Mouse (Mus musculus) forebrain, embryonic 14.5 days (tissue): ENCODE measurements at regions not wholly inside any gene's neighbourhood (a gene's known extent, or its start where the extent isn't known, plus 50 kb on each side); places are given as distances from the start of the nearest gene placed in this dataset.

Experiments
- ATAC-seq: fragments of 200-750 bp; cut with Nextera tagmentation; 2 replicates; pipeline ENCODE4 v1.8.0; 2017; ENCODE audit warnings: mild to moderate bottlenecking, moderate library complexity
- DNase-seq: peaks from one replicate; pipeline ENCODE4 v3.0.0-alpha.2; 2015; ENCODE audit warnings: low spot score
- H3K27ac ChIP-seq: fragments of 300-500 bp; sonication (generic); 2 replicates; pipeline ENCODE4 v1.5.1; 2014; ENCODE audit warnings: low read depth, mild to moderate bottlenecking, control low read depth, low read length, moderate library complexity
- H3K27me3 ChIP-seq: fragments of 300-500 bp; sonication (generic); replicated peaks from 2 replicates; pipeline ENCODE4 v1.6.1; 2014; ENCODE audit warnings: low read length, control low read depth, mixed read lengths; ENCODE audit not compliant: control insufficient read depth, insufficient read depth
- H3K36me3 ChIP-seq: fragments of 300-500 bp; sonication (generic); 2 replicates; pipeline ENCODE4 v1.6.1; 2014; ENCODE audit warnings: low read length, control low read depth; ENCODE audit not compliant: control insufficient read depth, insufficient read depth
- H3K4me1 ChIP-seq: fragments of 300-500 bp; sonication (generic); 2 replicates; pipeline ENCODE4 v1.6.1; 2014; ENCODE audit warnings: antibody characterized with exemption, low read length, control low read depth; ENCODE audit not compliant: control insufficient read depth, insufficient read depth
- H3K4me2 ChIP-seq: fragments of 300-500 bp; sonication (generic); 2 replicates; pipeline ENCODE4 v1.6.1; 2014; ENCODE audit warnings: mild to moderate bottlenecking, control low read depth, low read length
- H3K4me3 ChIP-seq: fragments of 300-500 bp; sonication (generic); 2 replicates; pipeline ENCODE4 v1.5.1; 2014; ENCODE audit warnings: low read depth, low read length, control low read depth
- H3K9ac ChIP-seq: fragments of 300-500 bp; sonication (generic); 2 replicates; pipeline ENCODE4 v1.6.1; 2014; ENCODE audit warnings: mild to moderate bottlenecking, low read length, control low read depth, moderate library complexity
- H3K9me3 ChIP-seq: fragments of 300-500 bp; sonication (generic); replicated peaks from 2 replicates; pipeline ENCODE4 v1.6.1; 2016; ENCODE audit warnings: low read length, control low read depth, mixed read lengths; ENCODE audit not compliant: control insufficient read depth
- WGBS: fragments of 180-500 bp; shearing (Covaris S2); extraction: QIAGEN DNeasy Blood & Tissue Kit; methylation state at CpG from one replicate; pipeline ENCODE4 v1.1.7; 2014; 5-methylcytosine and 5-hydroxymethylcytosine counted together

DNA sequence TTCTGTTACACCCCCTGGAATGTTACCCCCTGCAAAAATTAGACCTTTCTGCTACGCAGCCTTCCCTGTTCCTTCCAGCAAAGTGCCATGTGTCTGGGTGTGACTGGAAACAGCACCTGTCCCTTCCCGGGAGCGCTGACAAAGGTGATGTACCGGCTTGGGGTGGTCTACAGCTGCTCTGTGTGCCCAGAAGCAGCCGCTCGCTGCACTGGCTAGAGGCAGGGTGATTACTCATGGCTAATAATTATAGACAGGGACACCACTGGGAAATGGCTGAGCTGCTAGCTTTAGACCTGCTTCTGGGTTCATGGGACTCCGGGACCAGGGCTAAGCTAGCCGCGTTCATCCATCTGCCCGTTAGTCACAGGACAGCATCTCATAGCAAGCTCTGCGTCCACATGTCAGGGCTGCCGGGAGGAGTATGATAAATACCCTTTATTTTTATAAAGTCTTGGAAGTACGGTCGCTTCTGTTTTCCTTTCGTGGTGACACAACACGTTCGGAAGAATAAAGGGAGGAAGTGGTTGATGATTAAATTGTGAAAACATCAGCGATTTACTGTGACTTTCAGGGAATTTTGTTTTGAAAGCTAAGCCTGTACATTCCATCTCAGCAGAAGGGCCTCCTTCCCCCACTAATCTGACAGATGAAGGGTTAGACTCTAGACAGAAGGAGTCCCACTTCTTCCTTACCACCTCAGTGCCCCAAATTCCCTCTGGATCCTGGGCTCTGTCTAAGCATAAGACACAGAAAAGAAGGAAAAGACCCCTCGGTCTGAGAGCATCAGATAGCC is 170.8 kb downstream of the Maf start:
- Histone ChIP-seq H3K27me3 (no peaks in the 10 kb centered on the region), H3K9ac (no peak overlapping the region), H3K27ac (no peak overlapping the region), H3K4me3 (no peak overlapping the region), H3K9me3 (no peaks in the 10 kb centered on the region), H3K4me1 (peaks cover 10% of the 10 kb centered on the region), H3K36me3 (no peaks in the 10 kb centered on the region), H3K4me2 (no peak overlapping the region)
- ATAC-seq: no peak; the same call in 1 of the 2 replicates
- DNase-seq: no peak
- 86% methylated on average over 19 of the region's 19 CpGs for WGBS

DNA sequence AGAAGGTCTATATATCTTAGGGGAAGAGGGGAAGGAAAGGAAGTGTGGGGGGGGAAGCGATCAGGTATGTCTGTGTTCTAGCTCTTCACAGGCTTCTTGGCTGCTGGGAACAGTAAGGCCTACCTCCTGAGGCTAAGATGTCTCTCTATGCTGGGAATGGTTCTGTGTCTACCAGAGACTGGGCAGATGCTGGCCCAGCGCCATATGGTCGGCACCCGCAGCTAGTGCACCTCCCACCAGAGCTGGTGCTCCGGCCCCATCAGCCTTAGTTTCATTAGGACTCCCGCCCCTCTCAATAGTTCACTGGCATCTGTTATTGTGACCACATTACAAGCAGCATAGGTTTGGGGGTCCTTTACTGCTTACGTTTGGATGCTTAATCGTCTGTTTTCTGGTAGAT is 171.6 kb downstream of the Maf start:
- 76% methylated on average over 8 of the region's 8 CpGs for WGBS
- ATAC-seq: no peak
- no peak overlapping the region for H3K4me3 ChIP-seq

GRCm38 (mm10) chr8:115534030-115534429 is 173.6 kb downstream of the Maf start:
- peaks cover 8% of the 10 kb centered on the region for H3K4me1 ChIP-seq
- H3K36me3 ChIP-seq: no peaks in the 10 kb centered on the region
- H3K4me3 ChIP-seq: no peak overlapping the region
- ATAC-seq (no peak), DNase-seq (no peak)
- WGBS: 85% methylated on average over 2 of the region's 2 CpGs
- H3K27me3 ChIP-seq: no peaks in the 10 kb centered on the region
- H3K4me2 ChIP-seq: no peak overlapping the region
- no peak overlapping the region for H3K9ac ChIP-seq
- H3K9me3 ChIP-seq: no peaks in the 10 kb centered on the region
- no peak overlapping the region for H3K27ac ChIP-seq

More for the DNA sequence above, 171.6 kb downstream of the Maf start:
- peaks cover 10% of the 10 kb centered on the region for H3K4me1 ChIP-seq
- H3K36me3 ChIP-seq: no peaks in the 10 kb centered on the region
- no peak overlapping the region for H3K27ac ChIP-seq
- no peak overlapping the region for H3K4me2 ChIP-seq
- H3K27me3 ChIP-seq: no peaks in the 10 kb centered on the region
- no peak overlapping the region for H3K9ac ChIP-seq
- no peaks in the 10 kb centered on the region for H3K9me3 ChIP-seq
- no peak for DNase-seq

DNA sequence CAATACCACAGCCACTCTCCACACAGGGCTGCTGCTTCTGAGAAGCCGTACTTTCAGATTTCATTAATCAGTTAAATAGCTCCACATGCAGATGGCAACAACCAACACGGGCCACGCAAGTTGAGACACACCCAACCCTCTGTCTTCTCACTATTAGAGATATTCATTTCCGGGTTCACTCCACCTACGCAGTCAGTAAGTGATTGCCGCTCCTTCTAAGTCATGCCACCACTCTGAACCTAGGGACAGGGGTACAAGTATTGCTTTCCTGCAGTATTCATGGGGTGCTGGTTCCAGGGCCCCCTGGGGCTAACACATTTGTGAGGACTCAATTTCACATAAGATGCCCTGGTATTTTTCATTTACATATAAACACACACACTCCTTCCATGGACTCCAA is 176.3 kb downstream of the Maf start:
- H3K4me2 ChIP-seq: no peak overlapping the region
- no peak for ATAC-seq
- H3K27ac ChIP-seq: no peak overlapping the region
- H3K9ac ChIP-seq: no peak overlapping the region
- WGBS: 96% methylated on average over 6 of the region's 6 CpGs
- H3K4me3 ChIP-seq: no peak overlapping the region
- no peaks in the 10 kb centered on the region for H3K4me1 ChIP-seq
- H3K36me3 ChIP-seq: no peaks in the 10 kb centered on the region
- no peak for DNase-seq
- H3K27me3 ChIP-seq: no peaks in the 10 kb centered on the region
- H3K9me3 ChIP-seq: no peaks in the 10 kb centered on the region

- Histone ChIP-seq H3K27ac (no peak overlapping the region), H3K27me3 (no peaks in the 10 kb centered on the region), H3K4me2 (no peak overlapping the region), H3K9ac (no peak overlapping the region), H3K36me3 (no peaks in the 10 kb centered on the region), H3K4me1 (no peaks in the 10 kb centered on the region), H3K9me3 (no peaks in the 10 kb centered on the region), H3K4me3 (no peak overlapping the region)
- no peak for ATAC-seq
- WGBS: 68% methylated on average over 14 of the region's 14 CpGs
- DNase-seq: no peak
Measured at GRCm38 (mm10) chr8:115529568-115530342, 177.8 kb downstream of the Maf start.

DNA sequence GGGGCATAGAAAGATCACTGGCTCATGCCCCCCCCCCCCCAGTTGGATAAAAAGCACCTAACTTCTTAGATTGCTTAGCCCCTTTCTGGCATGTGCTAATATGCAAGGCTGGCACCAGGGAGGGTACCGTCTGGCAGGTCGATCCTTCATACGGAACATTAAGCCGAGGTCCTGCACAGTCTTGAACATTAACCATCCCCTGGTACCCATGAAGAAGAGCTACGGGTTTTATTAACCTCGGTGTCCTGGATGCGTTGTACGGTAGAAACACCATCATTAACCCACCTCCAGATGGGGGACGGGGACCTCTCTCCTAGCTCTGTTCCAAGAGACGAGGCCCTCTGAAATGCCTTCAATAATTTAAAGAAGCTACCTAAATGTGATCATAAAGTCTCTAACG is 178.7 kb downstream of the Maf start:
- Histone ChIP-seq H3K9ac (no peak overlapping the region), H3K27ac (no peak overlapping the region), H3K36me3 (no peaks in the 10 kb centered on the region), H3K4me1 (no peaks in the 10 kb centered on the region), H3K9me3 (no peaks in the 10 kb centered on the region), H3K27me3 (no peaks in the 10 kb centered on the region), H3K4me2 (no peak overlapping the region), H3K4me3 (no peak overlapping the region)
- ATAC-seq: no peak
- DNase-seq: no peak
- WGBS: 95% methylated on average over 11 of the region's 11 CpGs

DNA sequence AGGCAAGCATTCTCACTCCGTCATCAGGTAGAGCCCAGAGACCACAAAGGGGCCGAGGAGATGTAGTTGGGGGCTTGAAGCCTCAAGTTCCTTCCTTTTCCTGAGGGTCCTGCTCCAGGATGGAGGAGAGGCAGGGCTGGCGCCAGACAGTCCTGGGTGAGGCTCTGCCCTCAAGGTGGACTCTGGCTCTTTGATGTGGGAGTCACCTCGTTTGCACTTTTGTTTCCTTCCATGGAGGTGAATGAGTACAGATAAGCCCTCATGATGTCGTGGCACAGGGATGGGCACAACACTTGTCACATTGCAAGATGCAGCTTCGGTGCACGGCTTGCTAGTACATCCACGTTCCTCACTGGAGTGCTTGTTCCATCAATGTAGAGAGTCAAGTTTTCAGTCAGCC is 182.4 kb downstream of the Maf start:
- no peak for ATAC-seq
- Histone ChIP-seq H3K4me2 (no peak overlapping the region), H3K9me3 (no peaks in the 10 kb centered on the region)

GRCm38 (mm10) chr8:115524713-115525112 is 182.9 kb downstream of the Maf start:
- H3K9me3 ChIP-seq: no peaks in the 10 kb centered on the region
- H3K4me2 ChIP-seq: no peak overlapping the region
- DNase-seq: no peak
- 70% methylated on average over 8 of the region's 8 CpGs for WGBS
- no peaks in the 10 kb centered on the region for H3K27me3 ChIP-seq
- no peak overlapping the region for H3K9ac ChIP-seq
- H3K4me3 ChIP-seq: no peak overlapping the region
- H3K36me3 ChIP-seq: no peaks in the 10 kb centered on the region
- H3K4me1 ChIP-seq: no peaks in the 10 kb centered on the region
- ATAC-seq: no peak
- H3K27ac ChIP-seq: no peak overlapping the region

More for the DNA sequence above, 182.4 kb downstream of the Maf start:
- no peaks in the 10 kb centered on the region for H3K27me3 ChIP-seq
- H3K36me3 ChIP-seq: no peaks in the 10 kb centered on the region
- H3K4me3 ChIP-seq: no peak overlapping the region
- H3K27ac ChIP-seq: no peak overlapping the region
- H3K9ac ChIP-seq: no peak overlapping the region
- no peak for DNase-seq
- no peaks in the 10 kb centered on the region for H3K4me1 ChIP-seq
- WGBS: 88% methylated on average over 8 of the region's 8 CpGs

DNA sequence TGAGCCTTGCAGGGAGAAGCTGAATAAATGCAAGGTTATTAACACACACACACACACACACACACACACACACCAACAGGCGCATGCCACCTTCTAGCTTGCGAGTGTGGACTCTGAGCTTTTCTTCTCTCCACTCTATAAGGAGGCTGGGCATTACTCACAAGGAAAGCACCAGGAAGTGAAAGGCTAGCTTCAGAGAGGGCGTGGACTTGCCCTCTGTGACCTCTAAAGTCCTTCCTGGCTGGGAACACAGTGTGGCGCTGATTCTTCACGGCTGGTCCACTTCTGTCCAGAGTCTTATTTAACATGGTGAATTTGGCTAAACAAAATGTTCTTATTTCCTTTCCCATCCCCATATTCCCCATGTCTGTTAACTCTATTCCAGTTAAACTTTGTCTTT is 185.1 kb downstream of the Maf start:
- Histone ChIP-seq H3K4me3 (no peak overlapping the region), H3K36me3 (no peaks in the 10 kb centered on the region), H3K27ac (no peak overlapping the region), H3K4me1 (no peaks in the 10 kb centered on the region), H3K9me3 (no peaks in the 10 kb centered on the region), H3K9ac (no peak overlapping the region), H3K4me2 (no peak overlapping the region), H3K27me3 (no peaks in the 10 kb centered on the region)
- DNase-seq: no peak
- WGBS: 78% methylated on average over 5 of the region's 5 CpGs
- ATAC-seq: no peak
